Mouse (Mus musculus) heart, embryonic 13.5 days (tissue): Measurements from ENCODE around the gene Slc16a4. TPM values are rescaled to one million over a fixed set of nuclear protein-coding genes. Genes with fewer than 3 reads are reported as not detected.

Source experiments
- ATAC-seq: fragments of 200-750 bp; cut with Nextera tagmentation; 2 replicates; pipeline ENCODE4 v1.8.0; 2017; ENCODE audit warnings: moderate TSS enrichment; ENCODE audit not compliant: insufficient number of reproducible peaks, low FRiP score, low TSS enrichment; ENCODE audit errors: extremely low read depth
- H3K27ac ChIP-seq: fragments of 300-500 bp; sonication (generic); replicated peaks from 2 replicates; pipeline ENCODE4 v1.5.1; 2015; ENCODE audit warnings: moderate library complexity, mild to moderate bottlenecking, inconsistent platforms
- H3K27me3 ChIP-seq: fragments of 300-500 bp; sonication (generic); replicated peaks from 2 replicates; pipeline ENCODE4 v1.6.1; 2015; ENCODE audit warnings: mild to moderate bottlenecking, inconsistent platforms
- H3K36me3 ChIP-seq: fragments of 300-500 bp; sonication (generic); 2 replicates; pipeline ENCODE4 v1.6.1; 2015; ENCODE audit warnings: mild to moderate bottlenecking, inconsistent platforms
- H3K4me1 ChIP-seq: fragments of 300-500 bp; sonication (generic); 2 replicates; pipeline ENCODE4 v1.6.1; 2015; ENCODE audit warnings: inconsistent platforms
- H3K4me2 ChIP-seq: fragments of 300-500 bp; sonication (generic); 2 replicates; pipeline ENCODE4 v1.6.1; 2015; ENCODE audit warnings: inconsistent platforms, mild to moderate bottlenecking, moderate library complexity
- H3K4me3 ChIP-seq: fragments of 300-500 bp; sonication (generic); 2 replicates; pipeline ENCODE4 v1.5.1; 2015; ENCODE audit warnings: moderate library complexity, mild to moderate bottlenecking, inconsistent platforms
- H3K9ac ChIP-seq: fragments of 300-500 bp; sonication (generic); 2 replicates; pipeline ENCODE4 v1.6.1; 2015; ENCODE audit warnings: inconsistent platforms, mild to moderate bottlenecking, moderate library complexity
- H3K9me3 ChIP-seq: fragments of 300-500 bp; sonication (generic); 2 replicates; pipeline ENCODE4 v1.6.1; 2016; ENCODE audit warnings: inconsistent platforms
- WGBS: fragments of 180-500 bp; shearing (Covaris S2); methylation state at CpG from one replicate; pipeline ENCODE4 v1.1.7; 2015; ENCODE audit warnings: mixed read lengths; 5-methylcytosine and 5-hydroxymethylcytosine counted together
- polyA plus RNA-seq: library from polyadenylated mRNA; unstranded; fragments of >200 nt; fragmentation: Nextera tagmentation; extraction: Ambion mirVana; gene quantifications from 2 replicates; pipeline ENCODE4 v1.2.1, GENCODE M21; 2015

Slc16a4 gene
- polyA plus RNA-seq, 1 experiment from 2014 or later = 1.6 TPM

- Histone ChIP-seq H3K9me3 (no peaks in the 10 kb centered on the region), H3K4me3 (peak overlapping the region; percentile 98), H3K27me3 (no peaks in the 10 kb centered on the region), H3K27ac (peak overlapping the region; percentile 98), H3K36me3 (peaks cover 17% of the 10 kb centered on the region), H3K9ac (peak overlapping the region; percentile 92), H3K4me2 (peak overlapping the region; percentile 70), H3K4me1 (peaks cover 29% of the 10 kb centered on the region)
- no peak for ATAC-seq
- 10% methylated on average over 12 of the region's 12 CpGs for WGBS
Observed at GRCm38 (mm10) chr3:107334202-107334934, 43.3 kb downstream of the Slc16a4 start.

GRCm38 (mm10) chr3:107343971-107344370 lies 52.9 kb downstream of the Slc16a4 start:
- no peaks in the 10 kb centered on the region for H3K36me3 ChIP-seq
- H3K4me3 ChIP-seq = no peak overlapping the region
- no peaks in the 10 kb centered on the region for H3K27me3 ChIP-seq
- no peak overlapping the region for H3K4me2 ChIP-seq
- no peak for ATAC-seq
- H3K4me1 ChIP-seq = peaks cover 4% of the 10 kb centered on the region
- WGBS = 54% methylated on average over 3 of the region's 3 CpGs
- no peak overlapping the region for H3K9ac ChIP-seq
- no peak overlapping the region for H3K27ac ChIP-seq
- no peaks in the 10 kb centered on the region for H3K9me3 ChIP-seq

GRCm38 (mm10) chr3:107345033-107345725 lies 54.1 kb downstream of the Slc16a4 start:
- Histone ChIP-seq H3K9ac (no peak overlapping the region), H3K27ac (no peak overlapping the region), H3K4me3 (no peak overlapping the region), H3K27me3 (no peaks in the 10 kb centered on the region), H3K9me3 (no peaks in the 10 kb centered on the region), H3K36me3 (no peaks in the 10 kb centered on the region), H3K4me1 (peaks cover 4% of the 10 kb centered on the region), H3K4me2 (no peak overlapping the region)
- no peak for ATAC-seq
- 43% methylated on average over 3 of the region's 3 CpGs for WGBS

- H3K4me1 ChIP-seq = peaks cover 4% of the 10 kb centered on the region
- ATAC-seq = no peak
- 60% methylated on average over 3 of the region's 3 CpGs for WGBS
- no peaks in the 10 kb centered on the region for H3K9me3 ChIP-seq
- no peak overlapping the region for H3K27ac ChIP-seq
- H3K4me3 ChIP-seq = no peak overlapping the region
- no peaks in the 10 kb centered on the region for H3K36me3 ChIP-seq
- peaks cover 5% of the 10 kb centered on the region; the same call in 1 of the 2 replicates for H3K27me3 ChIP-seq
- H3K9ac ChIP-seq = no peak overlapping the region
- no peak overlapping the region for H3K4me2 ChIP-seq
Observed at GRCm38 (mm10) chr3:107349006-107349405, 58.0 kb downstream of the Slc16a4 start.

- WGBS = 53% methylated on average over 3 of the region's 3 CpGs
Observed at GRCm38 (mm10) chr3:107351706-107352105, 60.7 kb downstream of the Slc16a4 start.

GRCm38 (mm10) chr3:107355618-107356260 lies 64.7 kb downstream of the Slc16a4 start:
- H3K27ac ChIP-seq = no peak overlapping the region
- WGBS = 80% methylated on average over 5 of the region's 6 CpGs
- H3K4me2 ChIP-seq = no peak overlapping the region
- H3K27me3 ChIP-seq = peaks cover 23% of the 10 kb centered on the region
- H3K36me3 ChIP-seq = no peaks in the 10 kb centered on the region
- H3K4me1 ChIP-seq = peaks cover 9% of the 10 kb centered on the region
- ATAC-seq = no peak
- H3K9me3 ChIP-seq = no peaks in the 10 kb centered on the region
- no peak overlapping the region for H3K4me3 ChIP-seq
- H3K9ac ChIP-seq = no peak overlapping the region

More at GRCm38 (mm10) chr3:107351706-107352105, 60.7 kb downstream of the Slc16a4 start:
- H3K27me3 ChIP-seq = peaks cover 12% of the 10 kb centered on the region
- no peaks in the 10 kb centered on the region for H3K4me1 ChIP-seq
- no peak overlapping the region for H3K4me3 ChIP-seq
- H3K4me2 ChIP-seq = no peak overlapping the region
- no peaks in the 10 kb centered on the region for H3K9me3 ChIP-seq
- no peak overlapping the region for H3K27ac ChIP-seq
- H3K36me3 ChIP-seq = no peaks in the 10 kb centered on the region
- no peak overlapping the region for H3K9ac ChIP-seq
- no peak for ATAC-seq

- Histone ChIP-seq H3K4me3 (peak overlapping the region; percentile 29; the same call in 1 of the 2 replicates), H3K27me3 (peaks cover 20% of the 10 kb centered on the region), H3K27ac (no peak overlapping the region), H3K4me2 (peak overlapping the region; percentile 63), H3K9me3 (no peaks in the 10 kb centered on the region), H3K36me3 (no peaks in the 10 kb centered on the region), H3K9ac (peak overlapping the region; percentile 73), H3K4me1 (peaks cover 9% of the 10 kb centered on the region)
- ATAC-seq = peak; percentile 25; the same call in 1 of the 2 replicates
- WGBS = 0% methylated on average over 11 of the region's 11 CpGs
Observed at GRCm38 (mm10) chr3:107356964-107357441, 66.0 kb downstream of the Slc16a4 start.

GRCm38 (mm10) chr3:107357700-107358234 lies 66.7 kb downstream of the Slc16a4 start:
- H3K36me3 ChIP-seq = no peaks in the 10 kb centered on the region
- peaks cover 20% of the 10 kb centered on the region for H3K27me3 ChIP-seq
- no peak overlapping the region for H3K4me3 ChIP-seq
- 65% methylated on average over 3 of the region's 3 CpGs for WGBS
- no peak for ATAC-seq
- peaks cover 9% of the 10 kb centered on the region for H3K4me1 ChIP-seq
- no peak overlapping the region for H3K9ac ChIP-seq
- H3K27ac ChIP-seq = no peak overlapping the region
- H3K4me2 ChIP-seq = no peak overlapping the region
- H3K9me3 ChIP-seq = no peaks in the 10 kb centered on the region

GRCm38 (mm10) chr3:107360341-107360740 lies 69.3 kb downstream of the Slc16a4 start:
- no peak overlapping the region for H3K4me2 ChIP-seq
- H3K4me1 ChIP-seq = peaks cover 9% of the 10 kb centered on the region
- WGBS = 44% methylated on average over 4 of the region's 4 CpGs
- ATAC-seq = no peak
- H3K27ac ChIP-seq = no peak overlapping the region
- no peaks in the 10 kb centered on the region for H3K9me3 ChIP-seq
- H3K27me3 ChIP-seq = peaks cover 20% of the 10 kb centered on the region
- no peak overlapping the region for H3K9ac ChIP-seq
- no peaks in the 10 kb centered on the region for H3K36me3 ChIP-seq
- H3K4me3 ChIP-seq = no peak overlapping the region
